Mouse (Mus musculus) retina, adult 2 months (tissue): ENCODE data around the gene Kcnq4.

ENCODE experiments used
- DNase-seq: peaks from one replicate; pipeline ENCODE4 v3.0.0-alpha.2; 2012; ENCODE audit warnings: low read depth, low spot score

Kcnq4 gene

GRCm38 (mm10) chr4:120725516-120726090, 22.8 kb downstream of the Kcnq4 start:
- no peak for DNase-seq

DNA sequence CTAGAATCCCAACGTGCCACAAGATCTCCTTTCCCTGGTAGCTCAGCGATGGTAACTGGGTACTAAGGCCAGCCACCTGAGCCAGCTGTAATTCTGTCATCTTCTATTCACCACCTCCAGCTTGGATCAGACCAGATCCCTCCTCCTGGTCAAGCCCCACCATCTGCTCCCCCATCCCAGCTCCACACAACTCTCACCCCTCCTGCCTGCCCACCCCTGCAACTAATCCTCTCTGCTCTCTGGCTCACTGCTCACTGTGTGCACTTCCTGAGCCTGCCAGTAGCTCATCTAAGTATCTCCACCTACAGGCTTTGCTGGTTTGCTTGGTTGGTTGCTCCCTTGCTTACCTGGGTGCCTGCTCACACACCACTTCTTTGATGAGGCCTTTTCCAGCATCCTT, 26.8 kb downstream of the Kcnq4 start:
- DNase-seq: peak; percentile 16

DNA sequence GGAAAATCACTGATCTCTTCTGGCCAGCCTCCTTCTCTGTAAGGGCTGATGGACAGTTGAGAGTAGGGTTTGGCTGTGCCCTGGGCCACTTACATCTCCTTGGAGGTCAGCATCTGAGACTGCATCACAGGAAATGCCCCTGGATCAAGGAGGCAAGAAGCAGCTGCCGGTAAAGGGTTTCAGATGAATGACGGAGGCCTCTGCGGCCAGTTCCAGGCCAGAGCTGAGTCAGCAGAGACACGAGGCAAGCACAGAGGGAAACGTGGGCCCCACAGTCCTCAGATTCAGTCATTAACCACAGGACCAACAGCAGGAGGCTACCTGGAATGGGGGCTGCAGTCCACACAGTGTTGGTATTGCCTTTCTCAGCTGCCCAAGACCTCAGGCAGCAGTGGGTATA, 29.3 kb downstream of the Kcnq4 start:
- no peak for DNase-seq

- DNase-seq: no peak
Measured at GRCm38 (mm10) chr4:120717591-120717990, 30.8 kb downstream of the Kcnq4 start.

DNA sequence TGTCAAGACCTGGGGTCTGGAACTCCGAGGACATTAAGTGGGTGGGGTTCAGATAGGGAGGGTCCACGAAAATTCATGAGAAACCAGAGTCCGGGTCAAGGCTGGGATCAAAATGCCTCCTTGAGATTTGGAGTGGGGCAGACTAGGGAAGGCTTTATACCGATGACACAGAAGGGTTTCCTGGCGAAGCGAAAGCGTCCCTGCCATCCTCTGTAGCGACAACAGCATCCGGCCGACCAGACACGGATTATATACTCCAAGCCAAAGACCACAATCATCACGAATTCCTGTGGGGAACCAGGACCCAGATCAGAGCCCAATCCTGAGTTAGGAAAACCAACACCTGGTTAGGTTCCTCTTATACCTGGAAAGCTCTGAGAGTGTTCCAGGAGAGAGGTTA, 31.6 kb downstream of the Kcnq4 start:
- DNase-seq: no peak

- DNase-seq: no peak
Measured at GRCm38 (mm10) chr4:120716141-120716571, 32.3 kb downstream of the Kcnq4 start.

- DNase-seq: no peak
Measured at GRCm38 (mm10) chr4:120713856-120714497, 34.4 kb downstream of the Kcnq4 start.

DNA sequence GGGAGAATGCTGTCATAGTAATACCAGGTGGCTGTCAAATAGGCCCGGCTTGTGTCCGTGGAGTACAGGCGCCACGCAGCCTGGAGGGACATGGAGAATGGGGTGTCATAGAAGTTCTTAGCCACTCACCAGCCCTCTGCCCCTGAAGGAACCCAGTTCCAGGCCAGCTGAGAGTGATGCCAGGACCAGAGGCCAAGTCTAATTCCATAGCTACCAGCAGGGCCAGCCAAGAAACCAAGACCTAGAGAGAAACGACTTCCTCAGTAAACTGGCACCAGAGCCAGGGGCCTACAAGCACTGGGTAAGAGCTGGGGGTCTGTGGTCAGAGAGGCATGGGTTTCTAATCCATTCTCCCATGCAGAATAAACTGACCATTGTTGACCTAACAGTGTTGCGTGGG, 35.4 kb downstream of the Kcnq4 start:
- no peak for DNase-seq

- no peak for DNase-seq
Measured at GRCm38 (mm10) chr4:120712236-120712635, 36.2 kb downstream of the Kcnq4 start.

DNA sequence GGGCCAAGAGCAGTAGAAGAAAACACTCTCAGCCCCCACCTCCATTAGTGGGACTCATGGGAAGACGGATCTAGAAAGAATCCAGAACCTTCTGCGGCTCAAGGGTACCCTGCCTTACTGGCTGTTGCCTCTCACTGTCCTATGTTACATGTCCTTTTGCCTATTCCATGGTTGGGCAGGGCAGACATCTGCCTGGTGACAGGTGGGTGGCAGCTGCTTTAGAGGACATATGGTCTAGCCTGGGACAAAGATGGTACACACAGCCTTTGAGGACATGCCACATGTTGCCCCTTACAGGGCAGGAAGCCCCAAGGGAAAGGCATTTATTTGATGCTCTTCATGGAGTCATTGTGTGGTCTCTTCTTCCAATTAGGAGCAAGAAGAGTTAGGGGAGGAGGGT, 45.9 kb downstream of the Kcnq4 start:
- DNase-seq: no peak

- DNase-seq: no peak
Measured at GRCm38 (mm10) chr4:120702056-120702455, 46.4 kb downstream of the Kcnq4 start.

DNA sequence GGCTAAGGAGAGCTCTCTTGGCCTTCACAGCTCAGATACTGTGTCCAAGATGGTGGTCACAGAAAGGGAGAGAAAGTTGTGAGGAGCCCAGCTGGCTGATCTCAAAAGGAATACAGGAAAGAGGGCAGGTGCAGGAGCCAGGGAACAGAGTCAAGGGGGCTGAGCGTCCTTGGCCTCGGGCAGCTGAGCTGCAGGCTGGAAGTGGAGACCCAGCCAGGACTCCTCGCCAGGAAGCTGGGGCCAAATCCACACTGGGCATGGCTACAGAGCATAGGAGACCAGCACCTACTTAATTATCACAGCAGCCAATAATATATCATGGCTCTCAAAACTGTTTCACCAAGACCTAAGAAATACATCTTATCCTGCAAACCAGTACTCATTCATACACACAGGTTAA, 47.2 kb downstream of the Kcnq4 start:
- no peak for DNase-seq

DNA sequence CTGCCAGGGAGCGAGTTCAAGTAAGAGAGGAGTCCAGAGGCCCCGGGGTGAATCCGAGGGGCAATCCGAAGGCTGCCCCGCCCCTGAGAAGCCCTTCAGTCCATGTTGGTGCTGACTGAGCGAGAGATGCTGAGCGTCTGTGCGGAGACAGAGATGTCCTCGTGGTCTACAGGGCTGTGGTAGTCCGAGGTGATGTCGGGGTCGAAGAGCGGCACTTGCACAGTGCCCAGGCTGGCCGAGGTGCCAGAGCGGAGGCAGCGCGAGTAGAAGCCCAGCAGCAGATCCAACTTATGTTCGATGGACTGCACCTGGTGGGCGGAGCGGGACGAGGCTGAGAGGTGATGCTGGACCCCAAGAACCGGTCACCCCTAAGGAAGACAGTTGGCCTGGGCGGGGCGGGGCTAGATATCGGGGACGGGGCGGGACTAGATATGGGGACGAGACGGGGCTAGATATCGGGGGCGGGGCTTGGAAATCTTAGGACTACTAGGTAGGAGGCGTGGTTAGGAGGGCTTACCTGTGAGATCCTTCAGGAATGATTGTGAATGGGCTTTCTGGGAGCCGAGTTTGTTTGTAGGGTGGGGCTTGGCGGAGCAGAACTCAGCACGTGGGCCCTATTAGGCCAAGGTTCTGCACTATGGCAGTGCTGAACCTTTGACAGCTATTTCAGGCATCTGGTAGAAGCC, 50.5 kb downstream of the Kcnq4 start:
- DNase-seq: no peak

GRCm38 (mm10) chr4:120697353-120697752, 51.1 kb downstream of the Kcnq4 start:
- no peak for DNase-seq

GRCm38 (mm10) chr4:120692717-120693116, 55.7 kb downstream of the Kcnq4 start:
- DNase-seq: no peak

DNA sequence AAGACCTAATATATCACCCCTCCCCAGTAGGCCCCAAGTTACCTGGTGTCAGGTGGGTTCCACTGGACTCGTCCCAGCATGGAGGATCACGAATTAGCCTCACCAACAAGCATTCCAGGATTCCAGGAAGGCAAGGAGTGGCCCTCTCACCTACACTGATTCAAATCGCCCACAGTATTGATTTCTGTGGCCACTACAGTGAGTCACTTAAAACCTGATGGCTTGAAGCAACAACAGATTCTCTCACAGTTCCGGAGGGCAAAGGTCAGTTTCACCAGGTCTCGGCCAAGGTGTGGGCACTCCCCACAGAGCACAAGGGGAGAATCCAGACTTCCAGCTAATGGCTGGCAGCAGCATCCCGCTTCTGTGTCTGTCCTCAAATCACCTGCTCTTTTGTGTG, 59.1 kb downstream of the Kcnq4 start:
- DNase-seq: no peak

GRCm38 (mm10) chr4:120687282-120687681, 61.1 kb downstream of the Kcnq4 start:
- DNase-seq: no peak

DNA sequence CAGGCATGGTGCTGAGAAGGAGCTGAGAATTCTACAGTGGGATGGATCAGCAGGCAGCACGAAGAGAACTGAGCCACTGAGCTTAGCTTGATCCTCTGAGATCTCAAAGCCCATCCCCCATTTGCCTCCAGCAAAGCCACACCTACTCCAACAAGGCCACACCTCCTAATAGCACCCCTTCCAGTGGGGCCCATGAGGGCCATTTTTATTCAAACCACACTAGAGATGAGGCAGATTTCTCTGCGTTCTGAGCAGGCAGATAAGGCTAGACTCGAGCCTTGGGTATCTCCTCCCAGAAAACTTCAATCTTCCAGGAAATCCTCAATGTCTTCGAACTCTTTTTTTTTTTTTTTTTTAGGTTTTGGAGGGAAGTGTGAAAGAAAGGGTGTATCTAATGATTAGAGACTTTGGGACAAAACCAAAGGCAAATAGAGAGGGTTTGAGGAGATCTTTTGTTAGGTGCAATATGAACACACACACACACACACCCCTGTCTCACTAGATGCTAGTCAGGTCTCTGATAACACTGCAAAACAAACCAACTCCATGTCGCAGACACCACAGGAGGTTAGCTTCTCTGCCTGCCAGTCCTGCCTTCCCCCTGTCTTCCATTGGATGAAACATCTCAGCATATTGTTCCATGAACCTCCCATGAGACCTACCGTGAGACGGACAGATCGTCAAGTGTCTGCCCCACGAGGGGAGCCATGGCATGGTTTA, 65.0 kb downstream of the Kcnq4 start:
- DNase-seq: no peak

- DNase-seq: peak; percentile 55
Measured at GRCm38 (mm10) chr4:120682168-120682567, 66.2 kb downstream of the Kcnq4 start.

DNA sequence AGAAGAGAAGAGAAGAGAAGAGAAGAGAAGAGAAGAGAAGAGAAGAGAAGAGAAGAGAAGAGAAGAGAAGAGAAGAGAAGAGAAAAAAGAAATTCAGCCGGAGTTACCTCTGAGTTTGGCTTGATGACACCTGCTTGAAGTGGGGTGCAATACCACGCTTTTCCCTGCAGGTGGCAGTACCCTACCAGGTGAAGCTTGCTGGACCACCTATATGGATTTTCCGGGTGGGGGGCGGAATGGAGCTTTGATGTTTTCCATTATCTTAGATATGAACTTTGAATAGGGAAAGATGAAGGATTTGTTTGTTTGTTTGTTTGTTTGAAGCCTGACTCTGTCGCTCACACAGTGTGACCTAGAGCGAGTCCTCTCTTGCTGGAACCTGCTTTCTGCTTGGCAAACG, 67.5 kb downstream of the Kcnq4 start:
- DNase-seq: no peak

- no peak for DNase-seq
Measured at GRCm38 (mm10) chr4:120675640-120676039, 72.8 kb downstream of the Kcnq4 start.

GRCm38 (mm10) chr4:120674775-120675451, 73.5 kb downstream of the Kcnq4 start:
- no peak for DNase-seq
